Mouse (Mus musculus): ENCODE results near the gene Gm40193. TPM values are rescaled to one million over a fixed set of nuclear protein-coding genes. Genes with fewer than 3 reads are reported as not detected.

Gene Gm40193
- polyA plus RNA-seq (2014; fragmentation: Nextera tagmentation; extraction: Ambion mirVana), result 1.1 and 2.7 TPM in 2 replicates

DNA sequence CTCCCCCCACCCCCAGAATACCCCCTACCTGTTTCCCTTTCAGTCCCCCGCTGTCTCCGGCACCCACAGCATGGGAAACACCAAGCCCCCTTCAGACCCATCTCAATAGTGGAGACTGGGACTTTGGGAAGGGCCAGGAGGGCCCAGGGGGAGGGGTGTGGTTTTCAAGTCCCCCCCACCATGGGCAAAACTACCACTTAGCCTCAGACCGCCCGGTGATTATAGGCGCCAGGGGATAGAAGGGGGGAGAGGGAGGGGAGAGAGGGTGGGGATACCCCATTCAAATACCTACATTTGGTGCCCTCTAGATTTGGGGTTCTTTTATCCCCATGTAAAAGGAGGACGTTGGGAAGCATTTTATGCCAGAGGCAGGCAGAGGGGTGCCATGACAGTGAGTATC lies at the start of gene Gm40193:
Gm40193 (minus strand) TSS at position 101 of the 400 bp plus-strand sequence.
- Histone ChIP-seq H3K9ac (ENCODE audit: low read depth, low read length) (no peak within 1 kb of the TSS), H3K4me2 (ENCODE audit: low read depth, low read length) (no peak within 1 kb of the TSS), H3K4me3 (ENCODE audit: low read depth, low read length) (no peak within 1 kb of the TSS), H3K9me3 (ENCODE audit: control insufficient read depth, low read length) (no peaks in the 10 kb centered on the region), H3K27me3 (replicated peaks; ENCODE audit: control insufficient read depth, insufficient read depth, low read length) (no peaks in the 10 kb centered on the region), H3K27ac (replicated peaks; ENCODE audit: low read depth, low read length) (no peak within 1 kb of the TSS), H3K4me1 (ENCODE audit: control insufficient read depth, insufficient read depth, low read length) (no peaks in the 10 kb centered on the region), H3K36me3 (ENCODE audit: control insufficient read depth, insufficient read depth, low read length) (peaks cover 19% of the 10 kb centered on the region)
- no peak for ATAC-seq (ENCODE audit: low read depth)
- DNase-seq (ENCODE audit: low spot score), result no peak
- 78% methylated on average over 6 of the region's 6 CpGs for WGBS

DNA sequence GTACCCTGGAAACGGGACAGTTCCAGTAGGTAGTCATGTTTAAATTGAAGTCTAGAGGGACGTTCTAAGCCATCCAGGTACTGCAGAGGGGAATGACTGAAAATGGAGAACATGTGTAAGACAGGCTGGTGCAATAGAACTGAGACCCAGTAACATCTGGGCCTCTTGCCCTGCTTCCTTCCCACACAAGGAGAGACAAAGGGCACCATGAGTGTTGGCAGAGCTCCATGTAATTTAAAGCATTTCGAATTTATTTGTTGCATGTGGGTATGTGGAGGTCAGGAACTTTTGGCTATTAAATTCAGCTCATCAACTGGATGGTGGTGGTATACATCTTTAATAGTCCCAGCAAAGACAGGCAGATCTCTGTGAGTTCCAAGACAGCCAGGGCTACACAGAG lies 49.5 kb upstream of the Gm40193 start:
- no peak overlapping the region for H3K4me2 ChIP-seq (ENCODE audit: low read depth, low read length)
- no peaks in the 10 kb centered on the region for H3K27me3 ChIP-seq (replicated peaks; ENCODE audit: control insufficient read depth, insufficient read depth, low read length)
- no peak overlapping the region for H3K4me3 ChIP-seq (ENCODE audit: low read depth, low read length)
- ATAC-seq (ENCODE audit: low read depth) (no peak), DNase-seq (ENCODE audit: low spot score) (peak; percentile 40)
- no peak overlapping the region; the same call in 1 of the 2 replicates for H3K27ac ChIP-seq (replicated peaks; ENCODE audit: low read depth, low read length)
- no peaks in the 10 kb centered on the region for H3K9me3 ChIP-seq (ENCODE audit: control insufficient read depth, low read length)
- peaks cover 52% of the 10 kb centered on the region for H3K4me1 ChIP-seq (ENCODE audit: control insufficient read depth, insufficient read depth, low read length)
- H3K9ac ChIP-seq (ENCODE audit: low read depth, low read length), result no peak overlapping the region
- H3K36me3 ChIP-seq (ENCODE audit: control insufficient read depth, insufficient read depth, low read length), result no peaks in the 10 kb centered on the region
- WGBS, result 20% methylated on average over 3 of the region's 3 CpGs

DNA sequence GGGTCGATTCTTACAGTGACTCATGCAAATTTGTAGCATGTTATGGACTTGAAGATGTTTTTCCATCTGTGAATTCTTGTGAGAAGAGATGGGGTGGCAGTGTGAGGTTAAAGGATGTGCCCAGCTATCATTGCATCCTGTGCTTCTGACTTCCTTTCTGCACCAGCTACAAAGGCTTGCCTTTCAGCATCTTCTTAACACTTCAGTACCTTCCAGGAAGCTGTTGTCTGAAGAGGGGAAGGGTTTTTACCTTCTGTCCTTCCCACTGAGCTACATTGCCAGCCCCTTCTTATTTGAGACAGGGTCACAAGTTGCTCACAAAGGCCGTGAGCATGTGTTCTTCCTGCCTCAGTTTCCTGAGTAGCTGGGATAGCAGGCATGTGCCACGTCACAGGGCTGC lies 48.2 kb upstream of the Gm40193 start:
- no peak for ATAC-seq (ENCODE audit: low read depth)
- Histone ChIP-seq H3K27me3 (replicated peaks; ENCODE audit: control insufficient read depth, insufficient read depth, low read length) (no peaks in the 10 kb centered on the region), H3K9ac (ENCODE audit: low read depth, low read length) (no peak overlapping the region), H3K9me3 (ENCODE audit: control insufficient read depth, low read length) (no peaks in the 10 kb centered on the region), H3K4me3 (ENCODE audit: low read depth, low read length) (no peak overlapping the region), H3K36me3 (ENCODE audit: control insufficient read depth, insufficient read depth, low read length) (no peaks in the 10 kb centered on the region), H3K4me2 (ENCODE audit: low read depth, low read length) (no peak overlapping the region), H3K27ac (replicated peaks; ENCODE audit: low read depth, low read length) (no peak overlapping the region), H3K4me1 (ENCODE audit: control insufficient read depth, insufficient read depth, low read length) (peaks cover 54% of the 10 kb centered on the region)
- DNase-seq (ENCODE audit: low spot score), result no peak
- WGBS, result 74% methylated on average over 3 of the region's 3 CpGs

DNA sequence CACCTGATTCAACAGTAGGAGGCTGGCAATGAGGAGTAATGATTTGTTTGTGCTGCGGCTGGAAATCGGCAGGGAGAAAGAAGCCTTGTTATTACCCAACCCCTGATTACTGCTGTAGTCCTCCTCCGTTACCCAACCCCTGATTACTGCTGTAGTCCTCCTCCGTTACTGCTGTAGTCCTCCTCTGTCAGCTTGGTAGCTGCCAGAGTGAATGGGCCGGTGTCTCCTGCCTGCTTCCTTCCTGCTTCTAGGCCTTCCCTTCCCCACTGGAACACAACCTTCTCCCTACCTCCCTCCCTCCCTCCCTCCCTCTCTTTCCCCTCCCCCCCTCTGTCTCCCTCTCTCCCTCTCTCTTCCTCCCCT lies 47.6 kb upstream of the Gm40193 start:
- DNase-seq (ENCODE audit: low spot score) (peak; percentile 27), ATAC-seq (ENCODE audit: low read depth) (no peak)
- no peaks in the 10 kb centered on the region for H3K9me3 ChIP-seq (ENCODE audit: control insufficient read depth, low read length)
- 44% methylated on average over 5 of the region's 5 CpGs for WGBS
- no peak overlapping the region for H3K9ac ChIP-seq (ENCODE audit: low read depth, low read length)
- no peaks in the 10 kb centered on the region for H3K27me3 ChIP-seq (replicated peaks; ENCODE audit: control insufficient read depth, insufficient read depth, low read length)
- H3K36me3 ChIP-seq (ENCODE audit: control insufficient read depth, insufficient read depth, low read length), result no peaks in the 10 kb centered on the region
- H3K27ac ChIP-seq (replicated peaks; ENCODE audit: low read depth, low read length), result peak overlapping the region; percentile 8; the same call in 1 of the 2 replicates
- H3K4me2 ChIP-seq (ENCODE audit: low read depth, low read length), result no peak overlapping the region
- H3K4me3 ChIP-seq (ENCODE audit: low read depth, low read length), result no peak overlapping the region
- H3K4me1 ChIP-seq (ENCODE audit: control insufficient read depth, insufficient read depth, low read length), result peaks cover 48% of the 10 kb centered on the region

DNA sequence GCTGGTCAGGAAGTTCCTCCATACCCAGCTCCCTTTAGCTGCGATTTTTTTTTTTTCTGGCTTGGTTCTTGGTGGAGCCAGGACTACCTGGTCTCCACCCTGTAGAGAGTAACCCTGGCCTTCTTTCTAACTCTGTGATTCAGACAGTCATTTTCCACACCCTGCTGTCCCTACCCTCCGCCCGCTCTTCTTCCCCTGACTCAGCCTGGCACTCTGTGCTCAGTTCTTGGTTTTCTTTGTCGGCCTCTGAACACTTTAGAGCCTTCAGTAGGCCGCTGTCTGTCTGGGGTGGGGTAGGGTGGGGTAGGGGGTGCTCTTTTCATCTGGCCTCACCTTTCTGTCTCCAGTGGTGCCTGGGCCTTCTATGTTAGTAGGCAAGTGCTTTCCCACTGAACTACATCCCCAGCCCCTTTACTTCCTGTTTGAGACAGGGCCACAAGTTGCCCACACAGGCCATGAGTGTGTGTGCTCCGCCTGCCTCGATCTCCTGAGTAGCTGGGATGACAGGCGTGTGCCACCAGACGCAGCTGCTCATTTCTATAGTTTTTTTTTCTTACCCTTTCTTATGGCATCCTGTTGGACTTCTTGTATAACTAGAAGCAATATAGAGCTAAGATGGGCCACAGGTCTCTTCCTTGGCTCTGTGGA lies 47.1 kb upstream of the Gm40193 start:
- Histone ChIP-seq H3K27me3 (replicated peaks; ENCODE audit: control insufficient read depth, insufficient read depth, low read length) (no peaks in the 10 kb centered on the region), H3K27ac (replicated peaks; ENCODE audit: low read depth, low read length) (peak overlapping the region; percentile 8; the same call in 1 of the 2 replicates), H3K4me1 (ENCODE audit: control insufficient read depth, insufficient read depth, low read length) (peaks cover 44% of the 10 kb centered on the region), H3K4me2 (ENCODE audit: low read depth, low read length) (no peak overlapping the region), H3K9ac (ENCODE audit: low read depth, low read length) (no peak overlapping the region), H3K36me3 (ENCODE audit: control insufficient read depth, insufficient read depth, low read length) (no peaks in the 10 kb centered on the region), H3K9me3 (ENCODE audit: control insufficient read depth, low read length) (no peaks in the 10 kb centered on the region), H3K4me3 (ENCODE audit: low read depth, low read length) (no peak overlapping the region)
- ATAC-seq (ENCODE audit: low read depth), result no peak
- WGBS, result 76% methylated on average over 9 of the region's 9 CpGs
- no peak for DNase-seq (ENCODE audit: low spot score)

DNA sequence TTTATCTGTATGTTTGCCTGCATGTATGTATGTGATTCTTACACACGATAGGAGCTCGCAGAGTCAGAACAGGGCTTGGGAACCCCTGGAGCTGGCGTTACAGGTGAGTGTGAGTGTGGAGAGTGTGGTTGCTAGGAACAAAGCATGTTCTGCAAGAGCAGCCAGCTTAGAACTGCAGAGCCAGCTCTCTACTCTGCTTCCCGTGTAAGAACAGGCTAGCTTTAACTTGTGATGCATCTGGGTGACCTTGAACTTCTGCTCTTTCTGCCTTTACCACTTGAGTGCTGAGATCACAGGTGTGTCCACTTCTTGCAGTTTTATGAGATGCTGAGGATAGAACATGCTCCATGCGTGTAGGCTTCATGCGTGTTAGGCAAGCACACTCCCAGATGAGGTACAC lies 46.2 kb upstream of the Gm40193 start:
- H3K4me2 ChIP-seq (ENCODE audit: low read depth, low read length), result no peak overlapping the region
- H3K9ac ChIP-seq (ENCODE audit: low read depth, low read length), result no peak overlapping the region
- H3K36me3 ChIP-seq (ENCODE audit: control insufficient read depth, insufficient read depth, low read length), result no peaks in the 10 kb centered on the region
- peaks cover 36% of the 10 kb centered on the region for H3K4me1 ChIP-seq (ENCODE audit: control insufficient read depth, insufficient read depth, low read length)
- WGBS, result 85% methylated on average over 6 of the region's 6 CpGs
- DNase-seq (ENCODE audit: low spot score) (no peak), ATAC-seq (ENCODE audit: low read depth) (no peak)
- H3K9me3 ChIP-seq (ENCODE audit: control insufficient read depth, low read length), result no peaks in the 10 kb centered on the region
- H3K4me3 ChIP-seq (ENCODE audit: low read depth, low read length), result no peak overlapping the region
- peak overlapping the region; percentile 46; the same call in 1 of the 2 replicates for H3K27ac ChIP-seq (replicated peaks; ENCODE audit: low read depth, low read length)
- H3K27me3 ChIP-seq (replicated peaks; ENCODE audit: control insufficient read depth, insufficient read depth, low read length), result no peaks in the 10 kb centered on the region

DNA sequence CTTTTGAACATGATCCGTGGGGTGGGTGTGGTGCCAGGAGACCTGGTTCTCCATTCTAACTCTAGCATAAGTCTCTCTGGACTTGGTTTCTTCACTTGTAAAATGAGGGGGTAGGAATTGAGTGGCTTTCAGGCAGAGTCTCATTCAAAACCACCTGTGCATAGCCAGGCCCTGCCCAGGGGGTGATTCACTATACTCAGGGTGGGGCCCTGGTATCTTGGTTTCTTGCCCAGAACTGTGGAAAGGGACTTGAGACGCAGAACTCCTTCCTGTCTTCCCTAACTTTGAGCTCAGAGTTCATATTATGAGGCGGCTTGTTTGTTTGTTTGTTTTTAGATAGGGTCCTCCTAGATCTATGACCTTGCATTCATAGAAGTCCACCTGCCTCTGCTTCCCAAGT lies 44.5 kb upstream of the Gm40193 start:
- H3K4me2 ChIP-seq (ENCODE audit: low read depth, low read length), result no peak overlapping the region
- no peaks in the 10 kb centered on the region for H3K9me3 ChIP-seq (ENCODE audit: control insufficient read depth, low read length)
- ATAC-seq (ENCODE audit: low read depth) (no peak; the same call in 1 of the 2 replicates), DNase-seq (ENCODE audit: low spot score) (peak; percentile 67)
- no peaks in the 10 kb centered on the region for H3K36me3 ChIP-seq (ENCODE audit: control insufficient read depth, insufficient read depth, low read length)
- H3K27ac ChIP-seq (replicated peaks; ENCODE audit: low read depth, low read length), result peak overlapping the region; percentile 50; the same call in 1 of the 2 replicates
- H3K4me1 ChIP-seq (ENCODE audit: control insufficient read depth, insufficient read depth, low read length), result peaks cover 21% of the 10 kb centered on the region
- 71% methylated on average over 3 of the region's 3 CpGs for WGBS
- H3K27me3 ChIP-seq (replicated peaks; ENCODE audit: control insufficient read depth, insufficient read depth, low read length), result no peaks in the 10 kb centered on the region
- no peak overlapping the region for H3K9ac ChIP-seq (ENCODE audit: low read depth, low read length)
- H3K4me3 ChIP-seq (ENCODE audit: low read depth, low read length), result no peak overlapping the region

DNA sequence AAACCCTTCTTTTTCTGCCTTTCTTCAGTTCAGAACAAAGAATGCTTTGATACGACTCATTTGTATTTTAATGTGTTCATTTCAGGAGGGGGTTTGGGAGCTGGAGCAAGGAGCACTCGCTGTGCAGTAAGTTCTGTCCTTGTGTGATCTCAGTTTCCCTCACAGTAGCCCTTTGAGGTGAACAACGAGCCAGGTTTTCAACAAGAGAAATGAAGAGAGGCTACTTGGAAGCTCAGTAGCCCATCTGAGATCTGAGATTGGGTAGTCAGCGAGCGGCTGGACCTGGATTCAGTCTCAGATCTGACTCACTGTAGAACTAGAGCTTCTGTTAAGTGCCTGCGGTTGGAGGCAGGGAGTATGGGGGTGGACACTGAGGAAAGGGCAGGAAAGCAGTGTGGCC lies 41.1 kb upstream of the Gm40193 start:
- WGBS, result 74% methylated on average over 6 of the region's 6 CpGs
- no peak overlapping the region for H3K27ac ChIP-seq (replicated peaks; ENCODE audit: low read depth, low read length)
- H3K9me3 ChIP-seq (ENCODE audit: control insufficient read depth, low read length), result no peaks in the 10 kb centered on the region
- H3K4me2 ChIP-seq (ENCODE audit: low read depth, low read length), result no peak overlapping the region
- no peaks in the 10 kb centered on the region for H3K36me3 ChIP-seq (ENCODE audit: control insufficient read depth, insufficient read depth, low read length)
- H3K9ac ChIP-seq (ENCODE audit: low read depth, low read length), result no peak overlapping the region
- DNase-seq (ENCODE audit: low spot score), result no peak
- H3K4me3 ChIP-seq (ENCODE audit: low read depth, low read length), result no peak overlapping the region
- H3K27me3 ChIP-seq (replicated peaks; ENCODE audit: control insufficient read depth, insufficient read depth, low read length), result no peaks in the 10 kb centered on the region
- peaks cover 6% of the 10 kb centered on the region for H3K4me1 ChIP-seq (ENCODE audit: control insufficient read depth, insufficient read depth, low read length)
- no peak for ATAC-seq (ENCODE audit: low read depth)

DNA sequence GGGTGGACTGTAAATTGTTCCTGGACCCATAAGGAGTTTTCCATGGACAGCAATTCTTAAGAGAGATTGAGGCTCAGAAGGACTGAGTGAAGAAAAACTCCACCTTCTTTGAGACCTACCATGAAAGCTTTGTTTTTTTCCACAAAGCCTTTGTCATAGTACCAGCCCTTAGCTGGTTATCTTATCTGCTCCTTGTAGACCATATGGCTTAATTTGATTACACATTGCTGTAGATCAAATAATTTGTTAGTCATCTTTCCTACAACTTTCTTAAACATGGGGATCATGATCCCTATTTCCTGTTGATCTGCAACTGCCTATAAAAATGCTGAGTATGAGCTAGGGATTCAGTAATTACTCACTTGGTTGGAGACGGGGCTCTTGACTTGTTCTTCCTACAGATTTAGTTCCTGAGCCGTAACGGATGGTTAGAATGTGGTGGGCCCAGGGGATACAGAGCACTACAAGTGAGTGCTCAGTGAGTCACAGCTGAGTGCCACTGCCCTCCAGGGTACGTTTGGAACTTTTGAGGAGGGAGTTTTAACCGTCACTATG lies 39.7 kb upstream of the Gm40193 start:
- WGBS, result 54% methylated on average over 5 of the region's 5 CpGs

More for the DNA sequence above, 39.7 kb upstream of the Gm40193 start:
- H3K9me3 ChIP-seq (ENCODE audit: control insufficient read depth, low read length), result no peaks in the 10 kb centered on the region
- H3K4me1 ChIP-seq (ENCODE audit: control insufficient read depth, insufficient read depth, low read length), result peaks cover 6% of the 10 kb centered on the region
- peaks cover 6% of the 10 kb centered on the region; the same call in 1 of the 2 replicates for H3K36me3 ChIP-seq (ENCODE audit: control insufficient read depth, insufficient read depth, low read length)
- H3K4me2 ChIP-seq (ENCODE audit: low read depth, low read length), result no peak overlapping the region
- ATAC-seq (ENCODE audit: low read depth) (no peak), DNase-seq (ENCODE audit: low spot score) (no peak)
- H3K4me3 ChIP-seq (ENCODE audit: low read depth, low read length), result no peak overlapping the region
- no peaks in the 10 kb centered on the region for H3K27me3 ChIP-seq (replicated peaks; ENCODE audit: control insufficient read depth, insufficient read depth, low read length)
- no peak overlapping the region for H3K9ac ChIP-seq (ENCODE audit: low read depth, low read length)
- no peak overlapping the region for H3K27ac ChIP-seq (replicated peaks; ENCODE audit: low read depth, low read length)
